ENCODE assay signal across 19 mouse cellular contexts in the genomic region with DNA sequence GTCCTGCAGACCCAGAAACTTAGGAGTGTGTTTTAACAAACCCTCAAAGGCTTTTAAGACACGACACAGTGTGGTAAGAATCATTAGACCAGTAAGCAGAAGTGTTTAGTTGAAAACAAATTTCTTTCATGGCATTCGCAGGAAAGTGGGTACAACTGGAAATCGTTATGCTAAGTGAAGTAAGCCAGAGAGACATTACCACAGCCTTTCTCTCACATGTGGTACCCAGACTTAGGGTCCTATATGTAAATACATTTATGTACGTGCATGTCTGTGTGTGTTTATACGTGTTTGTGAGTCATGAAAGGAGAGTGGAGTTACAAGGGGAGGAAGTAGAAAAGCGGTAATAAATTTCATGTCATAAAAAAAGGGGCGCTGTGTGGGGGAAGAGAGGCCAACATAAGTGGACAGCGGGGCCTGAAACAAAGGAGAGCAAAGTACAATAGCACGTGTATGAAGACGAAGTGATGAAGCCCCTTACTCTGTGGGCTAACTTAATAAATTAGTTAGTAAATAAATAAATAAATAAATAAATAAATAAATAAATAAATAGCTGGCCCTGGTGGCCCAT. TPM values are rescaled to one million over a fixed set of nuclear protein-coding genes. Genes with fewer than 3 reads are reported as not detected.
"Had no signal": no experiment of that assay in that cellular context is flagged by ENCODE, and none has a peak within 500 bp of the region (broad histone marks: within the 10 kb centered on the region; RNA-seq: fewer than 3 reads in every experiment).

No protein-coding gene starts in this region.

- DNase-seq: kidney, postnatal 25 days; lung, adult 18-20 months; right cerebral cortex, postnatal 14 days; thymus, postnatal 36 days had no signal

- H3K9ac ChIP-seq: liver, embryonic 14.5 days; midbrain, embryonic 12.5 days had no signal

- H3K9me3 ChIP-seq: midbrain, embryonic 12.5 days had no signal

- H3K4me1 ChIP-seq: midbrain, embryonic 12.5 days had no signal

- H3K4me2 ChIP-seq: midbrain, embryonic 12.5 days had no signal

- H3K36me3 ChIP-seq: midbrain, embryonic 12.5 days had no signal

- H3K27me3 ChIP-seq: midbrain, embryonic 12.5 days had no signal

- H3K4me3 ChIP-seq: left cerebral cortex, adult 2 months; midbrain, embryonic 12.5 days had no signal

- H3K27ac ChIP-seq: left cerebral cortex, adult 2 months; liver, embryonic 14.5 days; midbrain, embryonic 12.5 days had no signal

RNA-seq across cellular contexts. Expression of a gene that starts 37.8 kb away (rescaled TPM):
- total RNA-seq: megakaryocyte-erythroid progenitor cell, adult 5-6 weeks had no signal

RNA-seq across cellular contexts. Expression of a gene that starts 48.1 kb away (rescaled TPM):
- total RNA-seq: layer of hippocampus, postnatal 25 days; left cerebral cortex, adult 2 months; left cerebral cortex, postnatal 14 days; liver, adult 2 months; megakaryocyte-erythroid progenitor cell, adult 5-6 weeks; midbrain, postnatal 0 days had no signal
- polyA plus RNA-seq: kidney, embryonic 16.5 days; limb, embryonic 11.5 days; liver, adult 2 months; liver, embryonic 14.5 days; lung, embryonic 16.5 days; midbrain, embryonic 12.5 days; midbrain, postnatal 0 days; neural tube, embryonic 14.5 days; small intestine, adult 2 months; stomach, embryonic 16.5 days; thymus, postnatal 0 days had no signal

RNA-seq across cellular contexts. Expression of a gene that starts 54.7 kb away (rescaled TPM):
- total RNA-seq: megakaryocyte-erythroid progenitor cell, adult 5-6 weeks had no signal
